Mouse (Mus musculus): ENCODE measurements around the gene Cmss1. TPM values are rescaled to one million over a fixed set of nuclear protein-coding genes. Genes with fewer than 3 reads are reported as not detected.

Cmss1 gene
- total and polyA plus RNA-seq, 2 experiments from 2014 or later: 17.0 to 50.3 TPM

- 65% methylated on average over 2 of the region's 2 CpGs for WGBS
- Histone ChIP-seq H3K4me2 (ENCODE audit: low read depth, low read length) (no peak overlapping the region), H3K27ac (ENCODE audit: low read depth) (peak overlapping the region; percentile 62), H3K27me3 (ENCODE audit: control insufficient read depth, insufficient read depth, low read length) (no peaks in the 10 kb centered on the region), H3K9me3 (replicated peaks; ENCODE audit: control insufficient read depth, low read length) (no peaks in the 10 kb centered on the region), H3K4me1 (ENCODE audit: control insufficient read depth, insufficient read depth) (no peaks in the 10 kb centered on the region), H3K36me3 (replicated peaks; ENCODE audit: control insufficient read depth, insufficient read depth, low read length) (peaks cover 6% of the 10 kb centered on the region; the same call in 1 of the 2 replicates), H3K9ac (replicated peaks; ENCODE audit: low read depth, low read length) (no peak overlapping the region), H3K4me3 (ENCODE audit: low read depth, low read length) (no peak overlapping the region)
- ATAC-seq (ENCODE audit: insufficient read depth, low read depth) (peak; percentile 72), DNase-seq (ENCODE audit: low spot score) (no peak)
- TF ChIP-seq EP300 (IDR thresholded peaks at IDR 0.05; ENCODE audit: low read depth) (peak; percentile 93), CTCF (IDR thresholded peaks at IDR 0.05; ENCODE audit: low read depth) (no peak)
Observed at GRCm38 (mm10) chr16:57582008-57582407, 24.7 kb downstream of the Cmss1 start.

- H3K27me3 ChIP-seq (ENCODE audit: control insufficient read depth, insufficient read depth, low read length): no peaks in the 10 kb centered on the region
- 28% methylated on average over 7 of the region's 7 CpGs for WGBS
- no peak overlapping the region for H3K4me3 ChIP-seq (ENCODE audit: low read depth, low read length)
- no peak for DNase-seq (ENCODE audit: low spot score)
- H3K9ac ChIP-seq (replicated peaks; ENCODE audit: low read depth, low read length): no peak overlapping the region
- peak overlapping the region; percentile 41 for H3K27ac ChIP-seq (ENCODE audit: low read depth)
- ATAC-seq (ENCODE audit: insufficient read depth, low read depth): peak; percentile 42; the same call in 1 of the 2 replicates
- H3K4me2 ChIP-seq (ENCODE audit: low read depth, low read length): no peak overlapping the region
- no peaks in the 10 kb centered on the region for H3K4me1 ChIP-seq (ENCODE audit: control insufficient read depth, insufficient read depth)
- no peaks in the 10 kb centered on the region for H3K9me3 ChIP-seq (replicated peaks; ENCODE audit: control insufficient read depth, low read length)
- H3K36me3 ChIP-seq (replicated peaks; ENCODE audit: control insufficient read depth, insufficient read depth, low read length): peaks cover 6% of the 10 kb centered on the region; the same call in 1 of the 2 replicates
- TF ChIP-seq EP300 (IDR thresholded peaks at IDR 0.05; ENCODE audit: low read depth) (no peak), CTCF (IDR thresholded peaks at IDR 0.05; ENCODE audit: low read depth) (no peak)
Observed at GRCm38 (mm10) chr16:57580041-57580440, 26.6 kb downstream of the Cmss1 start.

GRCm38 (mm10) chr16:57577519-57577918 lies 29.1 kb downstream of the Cmss1 start:
- Histone ChIP-seq H3K4me1 (ENCODE audit: control insufficient read depth, insufficient read depth) (no peaks in the 10 kb centered on the region), H3K9ac (replicated peaks; ENCODE audit: low read depth, low read length) (no peak overlapping the region), H3K4me2 (ENCODE audit: low read depth, low read length) (no peak overlapping the region), H3K27me3 (ENCODE audit: control insufficient read depth, insufficient read depth, low read length) (no peaks in the 10 kb centered on the region), H3K36me3 (replicated peaks; ENCODE audit: control insufficient read depth, insufficient read depth, low read length) (peaks cover 6% of the 10 kb centered on the region), H3K9me3 (replicated peaks; ENCODE audit: control insufficient read depth, low read length) (no peaks in the 10 kb centered on the region), H3K4me3 (ENCODE audit: low read depth, low read length) (no peak overlapping the region), H3K27ac (ENCODE audit: low read depth) (no peak overlapping the region)
- ATAC-seq (ENCODE audit: insufficient read depth, low read depth) (no peak), DNase-seq (ENCODE audit: low spot score) (no peak)
- TF ChIP-seq CTCF (IDR thresholded peaks at IDR 0.05; ENCODE audit: low read depth): peak; percentile 53
- TF ChIP-seq EP300 (IDR thresholded peaks at IDR 0.05; ENCODE audit: low read depth): no peak
- whole genome bisulfite sequencing: 84% methylated on average over 1 of the region's 1 CpGs

- H3K9ac ChIP-seq (replicated peaks; ENCODE audit: low read depth, low read length): no peak overlapping the region
- H3K4me3 ChIP-seq (ENCODE audit: low read depth, low read length): no peak overlapping the region
- ATAC-seq (ENCODE audit: insufficient read depth, low read depth): no peak
- no peaks in the 10 kb centered on the region for H3K9me3 ChIP-seq (replicated peaks; ENCODE audit: control insufficient read depth, low read length)
- WGBS: 90% methylated on average over 1 of the region's 1 CpGs
- no peak for TF ChIP-seq CTCF (IDR thresholded peaks at IDR 0.05; ENCODE audit: low read depth)
- no peak for TF ChIP-seq EP300 (IDR thresholded peaks at IDR 0.05; ENCODE audit: low read depth)
- no peaks in the 10 kb centered on the region for H3K27me3 ChIP-seq (ENCODE audit: control insufficient read depth, insufficient read depth, low read length)
- H3K36me3 ChIP-seq (replicated peaks; ENCODE audit: control insufficient read depth, insufficient read depth, low read length): peaks cover 22% of the 10 kb centered on the region
- DNase-seq (ENCODE audit: low spot score): no peak
- no peak overlapping the region for H3K4me2 ChIP-seq (ENCODE audit: low read depth, low read length)
- peaks cover 4% of the 10 kb centered on the region; the same call in 1 of the 2 replicates for H3K4me1 ChIP-seq (ENCODE audit: control insufficient read depth, insufficient read depth)
- no peak overlapping the region for H3K27ac ChIP-seq (ENCODE audit: low read depth)
Observed at GRCm38 (mm10) chr16:57575764-57576388, 30.8 kb downstream of the Cmss1 start.

- TF ChIP-seq CTCF (IDR thresholded peaks at IDR 0.05; ENCODE audit: low read depth) (no peak), EP300 (IDR thresholded peaks at IDR 0.05; ENCODE audit: low read depth) (no peak)
- DNase-seq (ENCODE audit: low spot score): no peak
- Histone ChIP-seq H3K27me3 (ENCODE audit: control insufficient read depth, insufficient read depth, low read length) (no peaks in the 10 kb centered on the region), H3K4me3 (ENCODE audit: low read depth, low read length) (no peak overlapping the region), H3K4me1 (ENCODE audit: control insufficient read depth, insufficient read depth) (peaks cover 4% of the 10 kb centered on the region; the same call in 1 of the 2 replicates), H3K9ac (replicated peaks; ENCODE audit: low read depth, low read length) (no peak overlapping the region), H3K4me2 (ENCODE audit: low read depth, low read length) (no peak overlapping the region), H3K9me3 (replicated peaks; ENCODE audit: control insufficient read depth, low read length) (no peaks in the 10 kb centered on the region), H3K36me3 (replicated peaks; ENCODE audit: control insufficient read depth, insufficient read depth, low read length) (peaks cover 37% of the 10 kb centered on the region), H3K27ac (ENCODE audit: low read depth) (no peak overlapping the region)
- ATAC-seq (ENCODE audit: insufficient read depth, low read depth): no peak
- WGBS: 55% methylated on average over 1 of the region's 1 CpGs
Observed at GRCm38 (mm10) chr16:57573831-57574230, 32.8 kb downstream of the Cmss1 start.
